Mouse (Mus musculus) forebrain, embryonic 12.5 days (tissue): Measurements from ENCODE around the gene Tnfaip2. TPM values are rescaled to one million over a fixed set of nuclear protein-coding genes. Genes with fewer than 3 reads are reported as not detected.
A peak's percentile ranks its signal among the peaks of the same experiment; 100 is the strongest.

ENCODE experiments used
- ATAC-seq: fragments of 200-750 bp; cut with Nextera tagmentation; 2 replicates; pipeline ENCODE4 v1.8.0; 2017; ENCODE audit warnings: moderate TSS enrichment; ENCODE audit not compliant: low FRiP score
- H3K27ac ChIP-seq: fragments of 300-500 bp; sonication (generic); 2 replicates; pipeline ENCODE4 v1.5.1; 2016; ENCODE audit warnings: mild to moderate bottlenecking
- H3K27me3 ChIP-seq: fragments of 300-500 bp; sonication (generic); 2 replicates; pipeline ENCODE4 v1.6.1; 2016; ENCODE audit warnings: mild to moderate bottlenecking
- H3K36me3 ChIP-seq: fragments of 300-500 bp; sonication (generic); replicated peaks from 2 replicates; pipeline ENCODE4 v1.6.1; 2016; ENCODE audit warnings: mild to moderate bottlenecking
- H3K4me1 ChIP-seq: fragments of 300-500 bp; sonication (generic); 2 replicates; pipeline ENCODE4 v1.6.1; 2016
- H3K4me2 ChIP-seq: fragments of 300-500 bp; sonication (generic); 2 replicates; pipeline ENCODE4 v1.6.1; 2016; ENCODE audit warnings: mild to moderate bottlenecking, moderate library complexity
- H3K4me3 ChIP-seq: fragments of 300-500 bp; sonication (generic); replicated peaks from 2 replicates; pipeline ENCODE4 v1.5.1; 2016; ENCODE audit warnings: mild to moderate bottlenecking
- H3K9ac ChIP-seq: fragments of 300-500 bp; sonication (generic); 2 replicates; pipeline ENCODE4 v1.6.1; 2016; ENCODE audit warnings: mild to moderate bottlenecking
- H3K9me3 ChIP-seq: fragments of 300-500 bp; sonication (generic); 2 replicates; pipeline ENCODE4 v1.6.1; 2016
- WGBS: fragments of 180-500 bp; shearing (Covaris S2); methylation state at CpG from one replicate; pipeline ENCODE4 v1.1.7; 2016; 5-methylcytosine and 5-hydroxymethylcytosine counted together
- polyA plus RNA-seq: library from polyadenylated mRNA; unstranded; fragments of >200 nt; fragmentation: Nextera tagmentation; extraction: Ambion mirVana; gene quantifications from 2 replicates; pipeline ENCODE4 v1.2.1, GENCODE M21; 2016

The Tnfaip2 gene
- polyA plus RNA-seq, 1 experiment from 2014 or later = 2.2 TPM

DNA sequence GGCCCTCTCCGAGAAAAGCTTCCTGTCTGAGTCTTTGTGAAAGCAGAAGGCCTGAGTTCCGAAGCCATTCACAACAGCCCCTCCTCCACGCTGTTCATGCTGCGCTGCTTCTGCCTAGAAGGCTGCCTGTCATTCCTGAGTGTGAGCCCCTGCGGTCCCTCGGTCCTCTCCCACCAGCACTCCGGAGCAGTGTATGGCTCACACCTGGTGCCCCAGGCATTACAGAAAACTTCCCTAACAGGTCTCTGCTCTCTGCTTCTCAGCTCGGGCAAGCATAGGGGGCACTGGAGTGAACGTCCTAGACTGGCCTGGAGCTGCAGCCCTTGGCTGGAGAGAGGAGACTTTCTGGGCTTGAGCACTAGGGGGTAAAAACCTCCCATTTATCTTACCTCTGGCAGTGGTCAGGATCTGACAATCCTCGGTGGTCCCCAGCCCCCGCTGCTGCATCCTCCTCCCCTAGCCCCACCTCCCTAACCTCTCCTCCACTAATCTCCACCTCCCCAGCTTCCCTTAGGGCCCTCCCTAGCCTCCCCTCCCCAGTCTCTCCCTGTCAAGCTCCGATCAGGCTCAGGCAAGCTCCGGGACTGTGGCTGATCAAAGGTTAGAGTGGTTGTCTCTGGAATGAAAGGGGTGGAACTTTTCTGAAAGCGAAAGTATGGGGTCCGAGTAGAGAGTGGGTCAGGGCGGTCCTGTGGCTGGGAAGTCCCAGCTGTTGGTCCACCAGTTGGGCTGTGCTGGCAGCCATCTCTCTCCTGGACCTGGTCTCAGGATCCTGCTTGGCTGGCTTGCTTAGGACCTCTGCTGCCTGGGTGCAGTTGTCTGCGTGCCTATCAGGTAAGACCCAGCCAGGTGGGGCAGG lies 25.1 kb upstream of the Tnfaip2 start, which contains the start of gene Exoc3l4:
Gene Exoc3l4, plus strand, starts transcription at position 97 of the 859 bp plus-strand sequence.
- Histone ChIP-seq H3K4me1 (peaks cover 24% of the 10 kb centered on the region), H3K27ac (no peak within 1 kb of the TSS), H3K9me3 (no peaks in the 10 kb centered on the region), H3K36me3 (no peaks in the 10 kb centered on the region), H3K27me3 (peaks cover 52% of the 10 kb centered on the region), H3K9ac (peak within 1 kb of the TSS; percentile 48; the same call in 1 of the 2 replicates), H3K4me2 (peak within 1 kb of the TSS; percentile 51), H3K4me3 (peak within 1 kb of the TSS; percentile 21)
- peak; percentile 51; the same call in 1 of the 2 replicates for ATAC-seq
- 4% methylated on average over 17 of the region's 17 CpGs for WGBS

DNA sequence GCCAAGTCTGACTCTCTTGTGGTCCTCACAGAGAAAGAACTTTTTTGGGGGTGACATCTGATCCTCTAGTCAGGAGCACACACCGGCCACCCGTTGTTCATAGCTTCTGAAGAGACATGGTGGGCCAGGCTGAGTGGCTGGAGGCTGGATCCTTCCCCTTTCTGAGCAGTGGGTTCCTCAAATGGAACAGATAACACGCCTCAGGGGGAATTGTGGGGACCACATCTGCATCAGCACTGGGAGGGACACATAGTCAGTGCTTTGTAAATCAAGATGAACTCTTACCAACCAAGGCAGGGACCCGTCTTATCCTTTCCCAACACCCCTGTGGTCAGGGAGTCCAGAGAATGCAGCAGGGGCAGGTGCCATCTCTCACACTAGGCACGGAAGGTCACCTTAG lies 22.4 kb upstream of the Tnfaip2 start:
- WGBS = 77% methylated on average over 5 of the region's 5 CpGs
- Histone ChIP-seq H3K4me2 (no peak overlapping the region), H3K4me3 (no peak overlapping the region), H3K9me3 (no peaks in the 10 kb centered on the region), H3K36me3 (no peaks in the 10 kb centered on the region), H3K4me1 (peaks cover 20% of the 10 kb centered on the region), H3K9ac (no peak overlapping the region), H3K27me3 (peaks cover 78% of the 10 kb centered on the region), H3K27ac (no peak overlapping the region)
- ATAC-seq = no peak

DNA sequence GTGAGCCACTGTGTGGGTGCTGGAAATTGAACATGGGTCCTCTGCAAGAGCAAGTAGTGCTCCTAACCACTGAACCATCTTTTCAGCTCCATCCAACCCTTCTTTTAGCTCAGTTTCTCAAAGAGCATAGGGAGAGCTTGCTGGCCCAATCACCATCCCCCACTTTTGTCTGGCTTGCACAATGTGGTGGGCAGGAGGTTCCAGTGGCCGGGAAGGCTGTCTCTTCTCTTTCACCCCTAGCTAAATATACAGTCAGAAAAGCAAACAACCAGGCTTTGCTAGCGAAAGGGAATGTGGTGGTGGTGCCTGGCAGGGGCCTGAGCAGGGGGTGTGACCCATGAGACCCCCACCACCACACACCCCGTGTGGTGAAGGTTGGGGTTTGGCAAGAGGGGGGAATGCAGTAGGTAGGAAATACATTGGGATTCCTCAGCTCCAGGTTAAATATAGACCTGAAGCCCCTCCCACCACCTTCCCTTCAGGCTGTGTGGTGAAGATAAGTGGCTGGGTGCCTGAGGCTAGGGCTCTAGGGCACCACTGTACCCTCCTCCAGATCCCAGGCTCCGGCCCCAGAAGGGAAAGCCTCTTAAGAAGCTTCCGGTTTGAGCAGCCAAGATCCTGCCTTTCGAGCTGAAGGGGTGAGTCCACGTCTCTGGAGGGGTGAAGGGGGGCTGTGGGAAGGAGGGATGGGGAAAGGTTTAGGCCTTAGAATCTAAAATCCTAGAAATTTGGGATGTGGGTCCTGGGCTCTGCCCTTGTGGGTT lies 21.1 kb upstream of the Tnfaip2 start:
- Histone ChIP-seq H3K27me3 (peaks cover 87% of the 10 kb centered on the region), H3K36me3 (no peaks in the 10 kb centered on the region), H3K9ac (no peak overlapping the region), H3K4me2 (no peak overlapping the region), H3K27ac (no peak overlapping the region), H3K4me1 (peaks cover 20% of the 10 kb centered on the region), H3K9me3 (no peaks in the 10 kb centered on the region), H3K4me3 (no peak overlapping the region)
- 51% methylated on average over 7 of the region's 7 CpGs for WGBS
- no peak for ATAC-seq

DNA sequence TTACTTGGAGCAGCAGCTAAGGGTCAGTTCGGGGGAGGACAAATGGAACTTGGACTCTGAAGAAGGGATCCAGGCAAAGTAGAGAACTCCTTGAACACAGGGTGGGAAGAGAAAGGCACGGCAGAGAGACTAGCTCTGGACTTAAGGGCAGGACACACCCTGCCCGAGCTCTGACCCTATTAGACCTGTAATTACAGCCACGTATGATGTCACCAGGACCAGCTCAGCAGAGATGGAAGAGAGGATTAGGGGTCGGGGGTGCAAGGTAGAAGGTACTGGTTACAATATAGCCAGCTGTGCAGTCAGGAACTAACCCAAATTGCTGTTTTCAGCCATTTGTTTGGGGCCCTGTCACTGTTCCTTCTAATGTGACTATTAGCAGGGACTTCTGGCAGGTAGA lies 19.4 kb upstream of the Tnfaip2 start:
- H3K4me3 ChIP-seq = no peak overlapping the region
- 0 out of 2 replicates have a peak, but pooled peaks cover 6% of the 10 kb centered on the region for H3K4me1 ChIP-seq
- H3K9ac ChIP-seq = no peak overlapping the region
- H3K9me3 ChIP-seq = no peaks in the 10 kb centered on the region
- WGBS = 45% methylated on average over 5 of the region's 5 CpGs
- peaks cover 96% of the 10 kb centered on the region for H3K27me3 ChIP-seq
- ATAC-seq = no peak
- H3K27ac ChIP-seq = no peak overlapping the region
- no peak overlapping the region for H3K4me2 ChIP-seq
- H3K36me3 ChIP-seq = no peaks in the 10 kb centered on the region

DNA sequence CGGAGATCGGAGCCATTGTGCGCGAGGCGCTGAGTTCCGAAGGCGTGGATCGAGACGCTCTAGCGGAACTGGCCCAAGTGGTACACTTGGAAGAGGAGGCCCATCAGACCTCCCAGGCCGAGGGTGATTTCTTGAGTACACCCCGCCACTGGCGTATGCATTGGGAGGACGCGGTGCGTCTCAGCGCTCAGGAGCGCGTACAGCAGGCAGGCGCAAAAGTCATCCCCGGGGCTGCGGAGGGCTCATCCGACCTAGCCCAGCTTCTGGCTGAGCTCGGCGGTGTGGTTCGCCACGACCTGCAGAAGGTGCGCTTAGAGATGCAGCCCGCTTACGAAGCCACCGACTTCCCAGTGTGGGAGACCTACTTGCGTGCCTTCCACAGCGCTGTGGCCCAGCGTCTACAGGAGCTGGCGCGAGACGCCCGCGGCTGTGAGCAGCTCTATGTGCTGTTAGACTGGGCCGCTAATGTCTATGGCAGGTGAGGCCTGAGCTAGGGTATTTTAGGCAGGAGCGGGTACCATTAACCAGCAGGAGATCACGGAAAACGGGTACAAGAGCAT lies 18.6 kb upstream of the Tnfaip2 start:
- H3K4me2 ChIP-seq = peak overlapping the region; percentile 42
- H3K4me1 ChIP-seq = peaks cover 13% of the 10 kb centered on the region
- no peak for ATAC-seq
- no peak overlapping the region for H3K9ac ChIP-seq
- peaks cover 98% of the 10 kb centered on the region for H3K27me3 ChIP-seq
- H3K9me3 ChIP-seq = no peaks in the 10 kb centered on the region
- WGBS = 2% methylated on average over 43 of the region's 43 CpGs
- H3K4me3 ChIP-seq = peak overlapping the region; percentile 24
- no peaks in the 10 kb centered on the region for H3K36me3 ChIP-seq
- no peak overlapping the region for H3K27ac ChIP-seq

DNA sequence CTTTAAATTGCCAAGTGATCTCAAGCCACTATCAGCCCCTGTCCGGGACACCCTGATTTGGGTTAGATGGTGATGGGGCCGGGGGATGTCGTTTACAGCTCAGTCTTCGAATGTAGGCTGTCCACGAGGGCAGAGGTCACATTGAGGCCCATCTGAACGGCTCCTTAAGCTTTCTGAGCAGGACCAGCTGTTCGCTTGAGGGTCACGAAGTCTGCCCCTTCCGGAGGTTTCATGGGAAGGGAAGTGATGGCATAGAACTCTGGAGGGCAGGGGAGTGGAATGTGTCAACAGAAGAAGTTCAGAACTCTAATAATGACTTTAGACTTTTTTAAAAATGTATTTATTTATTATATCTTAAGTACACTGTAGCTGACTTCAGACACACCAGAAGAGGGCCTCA lies 17.7 kb upstream of the Tnfaip2 start:
- H3K9me3 ChIP-seq = no peaks in the 10 kb centered on the region
- H3K4me3 ChIP-seq = no peak overlapping the region
- peaks cover 98% of the 10 kb centered on the region for H3K27me3 ChIP-seq
- 19% methylated on average over 9 of the region's 9 CpGs for WGBS
- peaks cover 22% of the 10 kb centered on the region for H3K4me1 ChIP-seq
- ATAC-seq = no peak
- no peak overlapping the region for H3K4me2 ChIP-seq
- no peak overlapping the region for H3K27ac ChIP-seq
- no peak overlapping the region for H3K9ac ChIP-seq
- H3K36me3 ChIP-seq = no peaks in the 10 kb centered on the region

DNA sequence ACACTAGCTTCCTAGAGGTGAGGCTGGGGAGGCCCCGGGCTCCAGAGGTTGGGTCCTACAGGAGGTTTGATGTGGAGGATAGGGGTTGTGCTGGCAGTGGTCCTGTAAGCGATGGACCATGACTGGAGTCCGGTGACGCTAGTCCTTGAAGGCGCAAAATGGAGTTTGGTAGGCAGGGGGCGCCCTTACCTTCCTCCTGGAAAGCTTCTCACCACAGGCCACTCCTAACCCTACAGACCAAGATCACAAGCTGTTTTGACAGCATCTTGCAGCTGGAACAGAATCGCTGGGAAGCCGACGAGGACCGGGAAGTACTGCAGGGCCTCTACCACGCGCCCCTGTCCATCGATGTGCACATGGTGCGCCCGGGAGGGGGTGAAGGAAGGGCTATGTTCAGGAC lies 17.0 kb upstream of the Tnfaip2 start:
- Histone ChIP-seq H3K27ac (no peak overlapping the region), H3K27me3 (peaks cover 100% of the 10 kb centered on the region), H3K4me2 (no peak overlapping the region), H3K36me3 (no peaks in the 10 kb centered on the region), H3K9me3 (no peaks in the 10 kb centered on the region), H3K9ac (no peak overlapping the region), H3K4me3 (no peak overlapping the region), H3K4me1 (peaks cover 29% of the 10 kb centered on the region)
- WGBS = 5% methylated on average over 15 of the region's 15 CpGs
- no peak for ATAC-seq

DNA sequence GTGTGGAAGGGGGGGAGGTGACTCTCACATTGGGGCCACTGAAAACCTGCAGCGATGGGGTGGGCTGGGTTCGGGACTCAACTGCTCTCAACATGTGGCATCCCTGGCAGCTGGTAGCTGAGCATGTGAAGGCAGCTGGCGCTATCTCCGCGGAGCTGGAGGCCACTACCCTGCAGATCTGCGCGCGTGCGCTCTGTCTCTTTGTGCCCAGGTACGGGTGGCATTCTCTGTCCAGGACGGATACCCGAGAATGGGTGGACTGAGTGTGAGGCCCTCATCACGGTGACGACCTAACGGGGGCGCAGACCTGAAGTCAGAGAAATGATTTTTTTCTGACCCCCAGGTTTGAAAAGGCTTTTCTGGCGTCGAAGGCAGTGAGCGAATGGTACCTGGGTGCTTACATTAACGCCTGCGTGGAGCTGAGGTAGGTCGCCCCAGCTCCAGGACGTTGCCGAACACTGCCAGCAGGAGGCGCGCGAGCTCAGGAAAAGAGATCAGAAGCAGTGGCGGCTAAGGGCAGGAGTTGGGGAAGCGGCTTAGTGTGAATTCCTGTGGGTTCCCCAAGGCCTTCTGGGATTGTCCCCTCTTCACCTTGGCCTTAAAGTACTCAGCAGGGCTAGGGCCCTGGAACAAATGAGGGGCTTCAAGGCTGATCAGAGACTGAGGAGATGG lies 16.3 kb upstream of the Tnfaip2 start:
- Histone ChIP-seq H3K4me2 (no peak overlapping the region), H3K9me3 (no peaks in the 10 kb centered on the region), H3K4me1 (peaks cover 33% of the 10 kb centered on the region), H3K36me3 (no peaks in the 10 kb centered on the region), H3K27ac (no peak overlapping the region), H3K9ac (no peak overlapping the region), H3K27me3 (peaks cover 100% of the 10 kb centered on the region), H3K4me3 (no peak overlapping the region)
- ATAC-seq = peak; percentile 59; the same call in 1 of the 2 replicates
- WGBS = 19% methylated on average over 29 of the region's 29 CpGs

DNA sequence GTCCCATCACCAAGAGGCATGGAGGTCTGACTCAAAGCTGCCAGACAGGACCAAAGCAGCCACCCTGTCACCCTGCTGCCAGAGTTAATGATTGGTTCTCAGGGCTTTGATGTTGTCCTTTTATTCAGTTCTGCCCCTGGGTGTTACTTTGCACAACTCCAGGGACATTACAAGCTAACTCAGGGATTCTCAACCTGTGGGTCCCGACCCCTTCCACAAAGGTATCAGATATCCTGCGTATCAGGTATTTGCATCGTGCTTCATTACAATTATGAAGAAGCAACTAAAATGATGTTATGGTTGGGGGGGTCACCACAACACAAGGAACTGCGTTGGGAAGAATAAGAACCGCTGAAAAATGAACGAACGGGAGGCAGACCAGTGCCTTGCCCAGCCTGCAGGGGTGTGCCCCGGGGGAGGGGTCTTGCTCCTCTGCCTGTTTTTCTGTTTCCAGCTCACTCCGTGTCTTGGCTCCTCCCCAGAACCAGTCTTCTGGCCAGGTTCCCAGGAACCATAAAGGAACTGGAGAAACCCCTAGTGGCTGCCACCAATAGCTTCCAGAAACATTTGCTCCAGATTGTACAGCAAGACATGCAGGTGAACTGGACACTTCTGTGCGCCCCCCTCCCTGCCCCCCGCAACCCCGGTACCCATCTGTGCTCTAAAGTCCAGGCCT lies 14.7 kb upstream of the Tnfaip2 start:
- Histone ChIP-seq H3K4me2 (no peak overlapping the region), H3K4me3 (no peak overlapping the region), H3K9me3 (no peaks in the 10 kb centered on the region), H3K27me3 (peaks cover 100% of the 10 kb centered on the region), H3K27ac (no peak overlapping the region), H3K4me1 (peaks cover 33% of the 10 kb centered on the region), H3K36me3 (no peaks in the 10 kb centered on the region), H3K9ac (no peak overlapping the region)
- WGBS = 48% methylated on average over 12 of the region's 12 CpGs
- no peak for ATAC-seq

DNA sequence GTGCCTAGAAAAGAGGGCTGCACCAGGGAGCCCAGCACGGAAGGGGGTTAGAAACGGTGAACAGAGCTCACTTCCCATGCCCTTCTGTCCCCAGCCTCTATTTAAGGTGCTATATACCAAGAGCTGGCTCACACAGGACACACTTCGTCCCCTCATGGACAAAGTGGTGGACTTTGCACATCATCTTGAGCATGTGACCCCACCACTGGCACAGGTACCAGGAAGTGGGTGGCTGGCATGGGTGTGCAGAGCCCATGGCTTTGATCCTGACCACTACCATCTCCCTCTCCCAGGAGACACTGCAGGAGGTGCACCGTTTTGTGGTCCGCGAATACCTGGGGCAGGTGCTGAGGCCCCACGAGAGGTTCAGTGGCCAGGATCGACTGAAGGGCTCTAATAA lies 13.9 kb upstream of the Tnfaip2 start:
- WGBS = 18% methylated on average over 8 of the region's 8 CpGs
- Histone ChIP-seq H3K4me3 (no peak overlapping the region), H3K9ac (no peak overlapping the region), H3K36me3 (no peaks in the 10 kb centered on the region), H3K27ac (0 out of 2 replicates have a peak overlapping the region, but pooled peaks have one; percentile 3), H3K27me3 (peaks cover 100% of the 10 kb centered on the region), H3K4me1 (peaks cover 32% of the 10 kb centered on the region), H3K4me2 (no peak overlapping the region), H3K9me3 (no peaks in the 10 kb centered on the region)
- ATAC-seq = no peak
